Mouse (Mus musculus) cerebellum, adult 2 months (tissue): Measurements from ENCODE around the gene Pced1b. TPM values are rescaled to one million over a fixed set of nuclear protein-coding genes. Genes with fewer than 3 reads are reported as not detected.
"Not testable (repeated sequence)": the region's sequence is repeated elsewhere in the genome, so short reads cannot be mapped to it uniquely, and the experiment has no call there.

Source experiments
- DNase-seq, 2 experiments: peaks; one replicate each; pipeline ENCODE4 v3.0.0; 2021
- H3K27ac ChIP-seq: fragments of 200-500 bp; 2 replicates; pipeline ENCODE4 v1.5.1; 2012; ENCODE audit warnings: low read length, control low read depth, inconsistent platforms; ENCODE audit not compliant: insufficient read depth
- H3K27me3 ChIP-seq: fragments of 200-500 bp; 2 replicates; pipeline ENCODE4 v1.6.1; 2012; ENCODE audit warnings: inconsistent platforms, mild to moderate bottlenecking, low read length, moderate library complexity; ENCODE audit not compliant: control insufficient read depth, insufficient read depth
- H3K4me1 ChIP-seq: fragments of 200-500 bp; 2 replicates; pipeline ENCODE4 v1.6.1; 2011; ENCODE audit warnings: low read length; ENCODE audit not compliant: control insufficient read depth, insufficient read depth
- H3K4me3 ChIP-seq: fragments of 200-500 bp; replicated peaks from 2 replicates; pipeline ENCODE3; 2011; ENCODE audit warnings: mild to moderate bottlenecking, low read depth, low read length, control low read depth; ENCODE audit not compliant: insufficient read depth
- CTCF ChIP-seq: fragments of 200-500 bp; IDR thresholded peaks from 2 replicates; pipeline ENCODE4 v1.5.1; 2011; ENCODE audit warnings: low read depth, mild to moderate bottlenecking, control low read depth, low read length, moderate library complexity, borderline replicate concordance; ENCODE audit not compliant: insufficient read depth
- POLR2A ChIP-seq: fragments of 200-500 bp; IDR thresholded peaks from 2 replicates; pipeline ENCODE4 v1.6.1; 2011; ENCODE audit warnings: low read length, control low read depth, borderline replicate concordance; ENCODE audit not compliant: insufficient read depth
- WGBS: fragments of 180-500 bp; shearing (Covaris S2); methylation state at CpG from one replicate; pipeline ENCODE4 v1.1.7; 2018; 5-methylcytosine and 5-hydroxymethylcytosine counted together
- polyA plus RNA-seq: library from polyadenylated mRNA; depleted of rRNA; stranded (reverse); fragments of >200 nt; gene quantifications from 2 replicates; pipeline ENCODE4 v1.2.3, GENCODE M21; 2012

Pced1b gene
- polyA plus RNA-seq, 1 experiment: 7.5 TPM

DNA sequence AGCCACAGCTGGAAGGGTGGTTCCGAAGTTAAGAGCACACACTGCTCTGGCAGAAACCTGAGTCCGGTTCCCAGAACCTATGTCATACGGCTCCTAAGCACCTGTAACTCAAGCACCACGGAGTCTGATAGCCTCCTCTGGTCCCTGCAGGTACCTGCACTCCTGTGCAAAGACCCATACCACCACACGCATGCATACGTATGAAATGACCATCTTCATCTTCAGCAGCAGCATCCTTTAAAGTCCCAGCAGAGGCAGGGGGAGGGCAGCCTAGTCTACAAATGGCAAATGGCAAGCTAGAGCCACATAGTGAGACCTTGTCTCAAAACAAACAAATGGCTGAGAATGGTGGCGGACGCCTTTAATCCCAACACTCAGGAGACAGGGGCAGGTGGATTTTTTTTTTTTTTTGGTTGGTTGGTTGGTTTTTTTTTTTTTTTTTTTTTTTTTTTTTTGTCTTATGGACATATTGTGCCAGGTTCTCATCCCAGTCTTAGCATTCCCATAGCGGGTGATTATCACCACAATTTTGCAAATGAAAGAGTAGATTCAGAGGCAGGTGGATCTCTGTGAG, 121.2 kb downstream of the Pced1b start:
- TF ChIP-seq POLR2A (no peak), CTCF (no peak)
- DNase-seq: no peak
- 94% methylated on average over 9 of the region's 9 CpGs for WGBS
- no peak overlapping the region for H3K4me3 ChIP-seq
- no peaks in the 10 kb centered on the region for H3K27me3 ChIP-seq
- H3K27ac ChIP-seq: no peak overlapping the region
- H3K4me1 ChIP-seq: no peaks in the 10 kb centered on the region

DNA sequence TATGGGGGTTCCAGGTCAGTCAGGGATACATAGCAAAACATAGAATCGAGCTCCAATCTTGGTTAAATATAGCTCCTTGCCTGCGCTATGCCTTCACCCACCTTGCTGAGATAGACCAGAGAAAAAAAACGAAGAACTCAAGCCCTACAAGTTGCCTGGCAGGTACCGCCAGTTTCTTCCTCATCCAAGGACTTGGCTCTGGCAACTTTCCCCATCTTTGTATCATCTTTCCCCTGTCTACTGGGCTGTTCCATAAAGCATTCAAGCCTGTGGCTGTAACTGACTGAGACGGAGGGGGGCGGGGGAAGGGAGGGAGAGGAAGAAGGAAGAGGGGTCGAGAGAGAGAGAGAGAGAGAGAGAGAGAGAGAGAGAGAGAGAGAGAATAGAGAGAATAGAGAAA, 121.7 kb downstream of the Pced1b start:
- Histone ChIP-seq H3K27me3 (no peaks in the 10 kb centered on the region), H3K4me3 (no peak overlapping the region), H3K4me1 (no peaks in the 10 kb centered on the region), H3K27ac (no peak overlapping the region)
- WGBS: 83% methylated on average over 7 of the region's 7 CpGs
- DNase-seq: no peak
- TF ChIP-seq CTCF (no peak), POLR2A (no peak)

DNA sequence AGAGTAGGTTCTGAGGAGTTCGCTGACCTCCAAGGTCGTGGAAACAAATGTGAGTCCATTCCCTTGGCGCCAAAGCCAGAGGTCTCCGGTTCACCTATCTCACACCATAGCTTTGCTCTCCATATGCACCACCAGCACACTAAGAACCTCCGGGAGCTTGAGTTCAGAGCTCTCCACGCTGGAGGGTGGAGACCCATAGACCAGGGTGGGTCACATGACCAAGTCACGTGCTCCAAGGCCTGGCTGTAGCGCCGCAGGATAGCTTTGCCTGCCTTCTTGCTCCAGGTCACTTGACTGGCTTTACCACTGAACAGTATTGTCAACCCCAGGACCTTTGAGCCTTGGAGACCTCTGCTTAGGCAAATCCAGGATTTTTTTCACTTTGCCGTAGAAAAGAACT, 122.2 kb downstream of the Pced1b start:
- no peaks in the 10 kb centered on the region for H3K4me1 ChIP-seq
- 90% methylated on average over 10 of the region's 10 CpGs for WGBS
- no peak overlapping the region for H3K4me3 ChIP-seq
- no peaks in the 10 kb centered on the region for H3K27me3 ChIP-seq
- DNase-seq: no peak
- no peak for TF ChIP-seq POLR2A
- TF ChIP-seq CTCF: no peak
- no peak overlapping the region for H3K27ac ChIP-seq

DNA sequence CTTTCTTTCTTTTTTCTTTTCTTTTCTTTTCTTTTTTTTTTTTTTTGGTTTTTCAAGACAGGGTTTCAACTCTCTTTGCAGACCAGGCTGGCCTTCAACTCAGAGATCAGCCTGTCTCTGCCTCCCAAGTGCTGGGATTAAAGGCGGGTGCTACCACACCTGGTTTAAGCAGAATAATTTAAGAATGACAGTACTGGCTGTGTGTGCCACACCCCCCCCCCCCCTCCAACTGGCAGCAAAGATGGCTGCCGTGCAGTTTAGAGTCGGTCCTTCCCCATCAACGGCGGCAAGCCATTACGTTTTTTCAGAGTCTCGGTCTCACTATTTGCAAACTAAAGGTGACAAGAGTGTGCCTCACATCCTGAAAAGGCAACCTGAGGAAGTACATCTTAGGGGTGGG, 124.0 kb downstream of the Pced1b start:
- Histone ChIP-seq H3K4me3 (no peak overlapping the region), H3K27ac (no peak overlapping the region), H3K4me1 (no peaks in the 10 kb centered on the region), H3K27me3 (no peaks in the 10 kb centered on the region)
- no peak for TF ChIP-seq POLR2A
- TF ChIP-seq CTCF: no peak
- WGBS: 94% methylated on average over 7 of the region's 7 CpGs
- no peak for DNase-seq

DNA sequence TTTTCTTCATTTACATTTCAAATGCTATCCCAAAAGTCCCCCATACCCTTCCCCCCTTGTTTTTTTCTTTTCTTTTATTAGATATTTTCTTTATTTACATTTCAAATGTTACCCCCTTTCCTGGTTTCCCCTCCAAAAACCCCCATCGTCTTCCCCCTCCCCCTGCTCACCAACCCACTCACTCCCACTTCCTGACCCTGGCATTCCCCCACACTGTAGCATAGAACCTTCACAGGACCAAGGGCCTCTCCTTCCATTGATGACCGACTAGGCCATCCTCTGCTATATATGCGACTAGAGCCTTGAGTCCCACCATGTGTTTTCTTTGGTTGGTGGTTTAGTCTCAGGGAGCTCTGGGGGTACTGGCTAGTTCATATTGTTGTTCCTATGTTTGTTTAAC, 125.1 kb downstream of the Pced1b start:
- H3K27me3 ChIP-seq, H3K27ac ChIP-seq, H3K4me3 ChIP-seq, H3K4me1 ChIP-seq, DNase-seq: not testable (repeated sequence)
- 79% methylated on average over 3 of the region's 3 CpGs for WGBS

DNA sequence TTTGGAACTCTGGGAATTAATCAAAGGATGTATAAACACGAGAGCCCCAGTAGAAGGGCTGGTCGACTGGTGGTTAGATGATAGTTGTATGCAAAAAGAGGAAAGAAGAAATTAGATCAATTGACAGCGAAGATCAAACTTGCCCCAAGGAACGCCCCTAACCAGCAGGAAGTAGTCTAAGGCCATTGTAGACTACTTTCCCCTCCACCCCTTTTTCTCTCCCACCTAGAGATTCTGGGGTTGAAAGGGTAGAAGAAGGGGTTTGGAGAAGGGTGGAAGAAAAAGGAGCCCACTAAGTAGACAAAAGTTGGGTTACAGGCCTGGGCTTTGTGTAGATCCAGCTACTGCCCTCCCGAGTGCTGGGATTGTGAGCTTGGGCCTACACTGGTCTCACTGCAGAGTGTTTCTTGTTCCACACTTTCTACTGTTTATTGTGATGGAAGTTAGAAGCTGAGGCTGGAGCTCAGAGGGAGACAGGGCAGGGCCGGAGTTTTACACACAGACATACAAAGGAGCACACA, 125.8 kb downstream of the Pced1b start:
- TF ChIP-seq POLR2A: no peak
- no peak for TF ChIP-seq CTCF
- Histone ChIP-seq H3K4me3 (no peak overlapping the region), H3K27ac (no peak overlapping the region), H3K4me1 (no peaks in the 10 kb centered on the region; the same call in 1 of the 2 replicates), H3K27me3 (no peaks in the 10 kb centered on the region)
- WGBS: 72% methylated on average over 6 of the region's 6 CpGs
- DNase-seq: no peak

DNA sequence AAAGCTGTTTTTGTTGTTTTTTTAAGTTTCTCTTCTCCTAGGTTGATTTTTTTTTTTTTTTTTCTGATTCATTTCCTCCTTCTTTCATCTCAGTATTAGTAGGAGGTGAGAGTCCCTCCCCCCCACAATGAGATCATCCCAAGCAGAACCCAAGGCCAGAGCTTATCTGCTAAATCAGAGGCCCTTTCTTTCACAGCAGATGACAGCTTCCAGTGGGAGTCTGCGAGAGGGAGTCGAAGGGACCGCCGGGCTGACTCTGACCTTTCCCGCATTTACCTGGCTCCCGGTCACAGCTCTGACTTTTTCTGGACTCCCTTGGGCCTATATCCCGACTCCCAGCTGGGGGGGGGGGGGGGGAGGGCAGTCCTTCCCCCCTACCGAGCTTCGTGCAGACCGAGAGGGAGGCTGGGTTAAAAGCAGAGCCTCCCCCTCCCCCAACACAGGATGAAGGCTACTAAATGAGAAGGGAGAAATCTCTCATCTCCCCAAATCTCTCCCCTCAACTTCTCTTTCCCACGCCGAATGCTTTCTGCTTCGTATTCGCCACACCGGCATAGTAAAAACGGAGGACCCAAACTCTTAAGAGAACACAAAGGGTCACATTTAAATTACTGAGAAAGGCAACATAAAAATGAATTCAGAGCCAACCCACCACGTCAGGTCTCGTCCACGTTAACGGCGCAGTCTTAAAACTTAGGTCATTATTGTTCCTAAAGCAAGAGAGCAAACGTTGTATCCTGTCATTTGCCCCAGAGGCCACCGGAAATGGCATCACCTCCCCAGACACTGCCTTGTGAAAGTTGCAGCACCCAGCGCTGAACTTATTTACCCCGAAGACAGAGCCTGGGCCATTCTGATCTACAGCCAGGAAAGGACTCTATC, 126.5 kb downstream of the Pced1b start:
- DNase-seq: no peak
- Histone ChIP-seq H3K27ac (no peak overlapping the region), H3K27me3 (no peaks in the 10 kb centered on the region), H3K4me1 (no peaks in the 10 kb centered on the region; the same call in 1 of the 2 replicates), H3K4me3 (no peak overlapping the region)
- TF ChIP-seq CTCF (no peak), POLR2A (no peak)
- 36% methylated on average over 25 of the region's 25 CpGs for WGBS
